Mouse (Mus musculus): ENCODE results near the gene D6Ertd527e. TPM values are rescaled to one million over a fixed set of nuclear protein-coding genes. Genes with fewer than 3 reads are reported as not detected.

D6Ertd527e gene
- polyA plus RNA-seq, 1 experiment from 2014 or later, result not detected

DNA sequence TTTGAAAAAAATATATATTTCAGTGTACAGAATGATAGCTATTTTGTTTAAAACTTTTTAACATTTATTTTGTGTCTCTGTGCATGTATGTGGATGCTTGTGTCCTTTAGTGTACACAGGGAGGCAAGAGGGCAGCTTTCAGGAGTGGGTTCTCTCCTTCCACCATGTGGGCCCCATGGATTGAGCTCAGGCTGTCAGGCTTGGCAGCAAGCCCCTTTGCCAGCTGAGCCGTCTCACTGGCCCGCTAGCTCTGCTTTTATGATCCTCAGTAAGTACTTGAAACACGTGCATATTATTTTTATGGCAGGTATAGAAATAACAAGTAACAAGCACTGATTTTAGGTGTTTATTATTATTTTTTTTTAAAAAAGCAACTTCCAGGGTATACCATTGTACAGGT lies 29.0 kb downstream of the D6Ertd527e start:
- H3K36me3 ChIP-seq (ENCODE audit: control insufficient read depth, insufficient read depth, low read length), result no peaks in the 10 kb centered on the region
- 58% methylated on average over 3 of the region's 3 CpGs for WGBS
- no peaks in the 10 kb centered on the region for H3K4me1 ChIP-seq (ENCODE audit: control insufficient read depth, insufficient read depth, low read length)
- no peaks in the 10 kb centered on the region for H3K27me3 ChIP-seq (ENCODE audit: control insufficient read depth, insufficient read depth, low read length)
- H3K9ac ChIP-seq (replicated peaks; ENCODE audit: low read depth, low read length), result no peak overlapping the region
- H3K9me3 ChIP-seq (ENCODE audit: control insufficient read depth, low read length), result no peaks in the 10 kb centered on the region
- no peak overlapping the region for H3K4me3 ChIP-seq (ENCODE audit: low read depth, low read length)
- no peak for ATAC-seq (ENCODE audit: low read depth)
- no peak overlapping the region for H3K4me2 ChIP-seq (ENCODE audit: low read depth, low read length)
- no peak overlapping the region for H3K27ac ChIP-seq (ENCODE audit: low read depth, low read length)

DNA sequence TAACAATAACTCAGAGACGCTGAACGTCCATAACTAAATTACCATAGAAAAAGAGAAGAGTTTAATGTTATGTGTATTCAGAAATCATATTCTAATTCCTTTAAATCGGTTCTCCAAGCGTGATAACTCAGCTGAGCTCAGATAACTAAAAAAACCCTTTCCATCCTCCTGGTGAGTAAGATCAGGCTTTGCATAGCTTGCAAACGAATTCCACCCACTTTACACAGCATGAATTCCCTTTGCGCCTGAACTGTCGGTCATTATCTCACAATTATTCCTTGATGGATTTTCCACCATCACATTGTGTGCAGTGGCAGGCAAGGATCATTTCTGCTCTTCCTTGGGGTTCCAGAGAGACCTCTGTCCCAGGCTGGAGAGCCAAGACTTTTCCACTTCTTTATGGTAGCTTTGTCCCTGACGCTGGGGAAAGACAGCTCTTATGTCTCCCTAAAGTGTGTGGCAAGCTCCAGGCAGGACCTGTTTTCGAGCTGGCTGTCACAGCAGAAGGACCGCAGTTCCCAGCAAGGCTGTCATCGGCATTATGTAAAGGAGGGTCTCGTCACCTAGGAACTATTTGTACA lies 29.5 kb downstream of the D6Ertd527e start:
- H3K4me1 ChIP-seq (ENCODE audit: control insufficient read depth, insufficient read depth, low read length), result no peaks in the 10 kb centered on the region
- H3K27me3 ChIP-seq (ENCODE audit: control insufficient read depth, insufficient read depth, low read length), result no peaks in the 10 kb centered on the region
- no peak for ATAC-seq (ENCODE audit: low read depth)
- no peak overlapping the region for H3K27ac ChIP-seq (ENCODE audit: low read depth, low read length)
- no peaks in the 10 kb centered on the region for H3K9me3 ChIP-seq (ENCODE audit: control insufficient read depth, low read length)
- H3K9ac ChIP-seq (replicated peaks; ENCODE audit: low read depth, low read length), result no peak overlapping the region
- no peaks in the 10 kb centered on the region for H3K36me3 ChIP-seq (ENCODE audit: control insufficient read depth, insufficient read depth, low read length)
- WGBS, result 68% methylated on average over 12 of the region's 12 CpGs
- no peak overlapping the region for H3K4me2 ChIP-seq (ENCODE audit: low read depth, low read length)
- H3K4me3 ChIP-seq (ENCODE audit: low read depth, low read length), result no peak overlapping the region

DNA sequence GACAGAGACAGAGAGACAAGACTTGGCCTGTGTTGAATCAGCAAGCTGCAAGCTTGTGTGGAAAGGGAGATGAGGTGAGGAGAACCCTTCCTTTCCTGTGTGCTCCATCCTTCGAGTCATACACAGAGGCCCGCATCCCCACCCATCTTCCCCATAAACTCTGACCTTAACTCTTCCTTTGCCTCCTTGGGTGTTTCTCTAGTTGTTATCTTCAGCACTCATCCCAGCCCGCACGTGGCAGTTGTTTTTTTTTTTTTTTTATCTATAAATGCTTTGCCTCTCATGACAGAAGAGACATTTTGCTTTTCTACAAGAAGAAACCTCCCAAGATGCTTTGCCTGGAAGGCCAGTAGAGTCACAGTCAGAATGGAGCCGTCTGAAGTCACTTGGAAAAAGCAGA lies 33.9 kb downstream of the D6Ertd527e start:
- ATAC-seq (ENCODE audit: low read depth), result no peak
- H3K9ac ChIP-seq (replicated peaks; ENCODE audit: low read depth, low read length), result no peak overlapping the region
- no peak overlapping the region for H3K4me3 ChIP-seq (ENCODE audit: low read depth, low read length)
- H3K36me3 ChIP-seq (ENCODE audit: control insufficient read depth, insufficient read depth, low read length), result no peaks in the 10 kb centered on the region
- no peaks in the 10 kb centered on the region for H3K4me1 ChIP-seq (ENCODE audit: control insufficient read depth, insufficient read depth, low read length)
- H3K27me3 ChIP-seq (ENCODE audit: control insufficient read depth, insufficient read depth, low read length), result no peaks in the 10 kb centered on the region
- H3K27ac ChIP-seq (ENCODE audit: low read depth, low read length), result no peak overlapping the region
- no peak overlapping the region for H3K4me2 ChIP-seq (ENCODE audit: low read depth, low read length)
- H3K9me3 ChIP-seq (ENCODE audit: control insufficient read depth, low read length), result no peaks in the 10 kb centered on the region
- WGBS, result 96% methylated on average over 5 of the region's 5 CpGs

DNA sequence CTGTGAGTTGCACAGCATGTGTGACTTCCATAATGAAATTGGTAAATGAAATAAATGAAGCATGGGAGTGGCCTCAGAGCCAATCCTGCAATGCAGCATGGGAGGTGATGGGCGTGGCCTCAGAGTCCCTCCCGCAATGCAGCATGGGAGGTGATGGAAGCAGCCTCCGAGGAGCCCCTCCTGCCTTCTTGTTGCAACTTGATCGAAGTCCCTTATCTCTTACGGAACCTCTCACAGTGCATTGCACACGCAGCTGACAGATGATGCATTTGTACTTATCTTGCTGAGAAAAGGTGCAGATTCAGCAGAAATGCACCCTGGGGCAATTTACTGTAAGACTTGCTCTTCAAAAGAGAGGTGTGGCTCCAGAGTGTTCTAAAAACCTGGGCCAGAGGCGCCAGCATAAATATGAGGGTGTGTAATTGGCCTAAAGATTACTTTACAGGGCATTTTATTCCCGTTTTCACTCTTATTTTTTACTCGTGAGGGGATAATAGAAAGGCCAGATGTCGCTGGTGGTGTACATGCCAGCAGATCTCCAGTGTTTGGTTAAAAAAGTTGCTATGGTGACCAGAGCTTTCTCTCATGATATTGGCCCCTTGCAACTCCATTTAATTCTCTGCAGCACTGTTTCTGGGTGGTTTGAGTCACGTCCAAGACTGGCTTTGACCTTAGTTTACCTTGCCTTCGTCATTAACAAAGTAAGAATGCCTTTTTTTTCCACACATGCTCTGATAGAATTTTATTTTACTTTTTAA lies 35.4 kb downstream of the D6Ertd527e start:
- Histone ChIP-seq H3K27me3 (ENCODE audit: control insufficient read depth, insufficient read depth, low read length) (no peaks in the 10 kb centered on the region), H3K4me1 (ENCODE audit: control insufficient read depth, insufficient read depth, low read length) (no peaks in the 10 kb centered on the region), H3K9ac (replicated peaks; ENCODE audit: low read depth, low read length) (no peak overlapping the region), H3K4me3 (ENCODE audit: low read depth, low read length) (no peak overlapping the region), H3K36me3 (ENCODE audit: control insufficient read depth, insufficient read depth, low read length) (no peaks in the 10 kb centered on the region), H3K9me3 (ENCODE audit: control insufficient read depth, low read length) (no peaks in the 10 kb centered on the region), H3K4me2 (ENCODE audit: low read depth, low read length) (no peak overlapping the region), H3K27ac (ENCODE audit: low read depth, low read length) (no peak overlapping the region)
- 69% methylated on average over 12 of the region's 12 CpGs for WGBS
- ATAC-seq (ENCODE audit: low read depth), result no peak

DNA sequence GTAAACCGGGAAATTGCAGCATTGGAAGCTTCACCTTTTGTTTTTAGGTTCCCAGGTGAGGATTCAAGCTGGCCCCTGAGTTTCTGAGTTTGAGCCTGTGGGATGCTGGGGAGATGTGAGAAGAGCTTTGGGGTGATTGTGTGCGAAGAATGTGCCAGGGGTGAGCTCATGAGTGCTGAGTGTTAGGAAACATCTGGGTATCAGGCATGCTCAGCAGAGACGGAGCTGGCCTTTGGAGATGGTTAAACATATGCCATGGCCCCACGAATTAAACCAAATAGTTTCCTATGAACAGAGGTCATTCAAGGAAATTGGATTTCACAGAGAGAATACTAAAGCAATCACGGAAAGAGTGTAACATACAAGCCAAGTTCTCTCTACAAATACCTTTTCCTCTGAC lies 37.7 kb downstream of the D6Ertd527e start:
- Histone ChIP-seq H3K4me1 (ENCODE audit: control insufficient read depth, insufficient read depth, low read length) (no peaks in the 10 kb centered on the region), H3K27ac (ENCODE audit: low read depth, low read length) (no peak overlapping the region)
- 89% methylated on average over 5 of the region's 5 CpGs for WGBS

GRCm38 (mm10) chr6:87143594-87143993 lies 39.0 kb downstream of the D6Ertd527e start:
- Histone ChIP-seq H3K36me3 (ENCODE audit: control insufficient read depth, insufficient read depth, low read length) (no peaks in the 10 kb centered on the region), H3K27ac (ENCODE audit: low read depth, low read length) (no peak overlapping the region), H3K9me3 (ENCODE audit: control insufficient read depth, low read length) (no peaks in the 10 kb centered on the region), H3K4me3 (ENCODE audit: low read depth, low read length) (no peak overlapping the region), H3K27me3 (ENCODE audit: control insufficient read depth, insufficient read depth, low read length) (no peaks in the 10 kb centered on the region), H3K9ac (replicated peaks; ENCODE audit: low read depth, low read length) (no peak overlapping the region), H3K4me1 (ENCODE audit: control insufficient read depth, insufficient read depth, low read length) (no peaks in the 10 kb centered on the region), H3K4me2 (ENCODE audit: low read depth, low read length) (no peak overlapping the region)
- no peak for ATAC-seq (ENCODE audit: low read depth)
- 73% methylated on average over 13 of the region's 13 CpGs for WGBS

More for the DNA sequence above, 37.7 kb downstream of the D6Ertd527e start:
- Histone ChIP-seq H3K9ac (replicated peaks; ENCODE audit: low read depth, low read length) (no peak overlapping the region), H3K9me3 (ENCODE audit: control insufficient read depth, low read length) (no peaks in the 10 kb centered on the region), H3K27me3 (ENCODE audit: control insufficient read depth, insufficient read depth, low read length) (no peaks in the 10 kb centered on the region), H3K4me3 (ENCODE audit: low read depth, low read length) (no peak overlapping the region), H3K36me3 (ENCODE audit: control insufficient read depth, insufficient read depth, low read length) (no peaks in the 10 kb centered on the region), H3K4me2 (ENCODE audit: low read depth, low read length) (no peak overlapping the region)
- ATAC-seq (ENCODE audit: low read depth), result no peak

DNA sequence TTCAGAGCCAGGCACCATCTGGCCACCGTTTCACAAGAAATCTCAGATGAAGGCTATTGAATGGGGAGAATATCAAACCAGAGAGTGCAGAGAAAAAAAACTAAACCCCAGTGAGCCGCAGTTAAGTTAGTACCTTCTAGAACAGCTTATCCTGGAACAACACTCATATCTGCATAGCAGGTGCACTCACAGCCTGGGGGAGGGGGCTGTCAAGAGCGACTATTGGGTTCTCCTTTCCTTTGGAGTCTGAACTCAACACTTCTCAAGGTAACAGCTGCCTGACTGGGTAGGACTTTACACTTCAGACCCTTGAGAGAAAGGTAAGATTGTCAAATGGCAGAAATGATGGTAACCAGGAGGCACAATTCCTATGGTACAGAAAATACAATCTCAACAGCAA lies 43.4 kb downstream of the D6Ertd527e start:
- Histone ChIP-seq H3K36me3 (ENCODE audit: control insufficient read depth, insufficient read depth, low read length) (no peaks in the 10 kb centered on the region), H3K27me3 (ENCODE audit: control insufficient read depth, insufficient read depth, low read length) (no peaks in the 10 kb centered on the region), H3K27ac (ENCODE audit: low read depth, low read length) (no peak overlapping the region), H3K4me1 (ENCODE audit: control insufficient read depth, insufficient read depth, low read length) (no peaks in the 10 kb centered on the region), H3K4me3 (ENCODE audit: low read depth, low read length) (no peak overlapping the region), H3K9ac (replicated peaks; ENCODE audit: low read depth, low read length) (no peak overlapping the region), H3K4me2 (ENCODE audit: low read depth, low read length) (no peak overlapping the region), H3K9me3 (ENCODE audit: control insufficient read depth, low read length) (no peaks in the 10 kb centered on the region)
- 82% methylated on average over 3 of the region's 3 CpGs for WGBS
- no peak for ATAC-seq (ENCODE audit: low read depth)

GRCm38 (mm10) chr6:87150471-87150870 lies 45.9 kb downstream of the D6Ertd527e start:
- Histone ChIP-seq H3K36me3 (ENCODE audit: control insufficient read depth, insufficient read depth, low read length) (no peaks in the 10 kb centered on the region), H3K27me3 (ENCODE audit: control insufficient read depth, insufficient read depth, low read length) (no peaks in the 10 kb centered on the region), H3K4me1 (ENCODE audit: control insufficient read depth, insufficient read depth, low read length) (no peaks in the 10 kb centered on the region), H3K4me2 (ENCODE audit: low read depth, low read length) (no peak overlapping the region), H3K9me3 (ENCODE audit: control insufficient read depth, low read length) (no peaks in the 10 kb centered on the region), H3K9ac (replicated peaks; ENCODE audit: low read depth, low read length) (no peak overlapping the region), H3K4me3 (ENCODE audit: low read depth, low read length) (no peak overlapping the region), H3K27ac (ENCODE audit: low read depth, low read length) (no peak overlapping the region)
- ATAC-seq (ENCODE audit: low read depth), result no peak
- WGBS, result 86% methylated on average over 7 of the region's 7 CpGs

DNA sequence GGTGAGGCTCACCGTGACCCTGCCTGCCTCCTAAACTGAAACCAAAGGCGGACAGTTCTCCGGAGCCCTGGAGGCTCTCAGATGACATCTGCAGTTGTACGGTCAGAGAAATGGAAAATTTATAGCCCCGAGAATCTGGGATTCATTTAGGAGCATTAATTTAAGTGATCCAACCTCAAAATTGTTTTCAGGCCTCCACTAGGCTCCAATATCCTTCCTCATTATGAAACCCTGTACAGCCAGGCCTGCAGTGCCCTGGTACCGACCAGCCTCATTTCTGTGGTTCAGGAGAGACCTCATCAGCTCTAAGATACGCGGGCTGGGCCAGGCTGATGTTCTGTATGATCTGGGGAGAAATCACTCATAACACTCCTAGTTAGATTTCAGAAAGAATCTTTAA lies 46.9 kb downstream of the D6Ertd527e start:
- Histone ChIP-seq H3K4me2 (ENCODE audit: low read depth, low read length) (no peak overlapping the region), H3K4me1 (ENCODE audit: control insufficient read depth, insufficient read depth, low read length) (no peaks in the 10 kb centered on the region), H3K36me3 (ENCODE audit: control insufficient read depth, insufficient read depth, low read length) (no peaks in the 10 kb centered on the region), H3K9me3 (ENCODE audit: control insufficient read depth, low read length) (no peaks in the 10 kb centered on the region), H3K4me3 (ENCODE audit: low read depth, low read length) (no peak overlapping the region), H3K27ac (ENCODE audit: low read depth, low read length) (no peak overlapping the region), H3K9ac (replicated peaks; ENCODE audit: low read depth, low read length) (no peak overlapping the region), H3K27me3 (ENCODE audit: control insufficient read depth, insufficient read depth, low read length) (no peaks in the 10 kb centered on the region)
- ATAC-seq (ENCODE audit: low read depth), result no peak
- 89% methylated on average over 8 of the region's 8 CpGs for WGBS
